Mouse (Mus musculus) forebrain, embryonic 13.5 days (tissue): ENCODE data around the gene Lonrf2. TPM values are rescaled to one million over a fixed set of nuclear protein-coding genes. Genes with fewer than 3 reads are reported as not detected.

Experiments
- ATAC-seq: fragments of 200-750 bp; cut with Nextera tagmentation; 2 replicates; pipeline ENCODE4 v1.8.0; 2017
- H3K27ac ChIP-seq: fragments of 300-500 bp; sonication (generic); 2 replicates; pipeline ENCODE4 v1.5.1; 2015; ENCODE audit warnings: inconsistent platforms, mild to moderate bottlenecking, moderate library complexity
- H3K27me3 ChIP-seq: fragments of 300-500 bp; sonication (generic); 2 replicates; pipeline ENCODE4 v1.6.1; 2015; ENCODE audit warnings: mild to moderate bottlenecking, inconsistent platforms
- H3K36me3 ChIP-seq: fragments of 300-500 bp; sonication (generic); 2 replicates; pipeline ENCODE4 v1.6.1; 2015; ENCODE audit warnings: mild to moderate bottlenecking, inconsistent platforms; ENCODE audit not compliant: poor library complexity, severe bottlenecking
- H3K4me1 ChIP-seq: fragments of 300-500 bp; sonication (generic); 2 replicates; pipeline ENCODE4 v1.6.1; 2015; ENCODE audit warnings: inconsistent platforms
- H3K4me2 ChIP-seq: fragments of 300-500 bp; sonication (generic); 2 replicates; pipeline ENCODE4 v1.6.1; 2015; ENCODE audit warnings: inconsistent platforms, mild to moderate bottlenecking, moderate library complexity
- H3K4me3 ChIP-seq: fragments of 300-500 bp; sonication (generic); 2 replicates; pipeline ENCODE4 v1.5.1; 2015; ENCODE audit warnings: mild to moderate bottlenecking, inconsistent platforms
- H3K9ac ChIP-seq: fragments of 300-500 bp; sonication (generic); 2 replicates; pipeline ENCODE4 v1.6.1; 2015; ENCODE audit warnings: mild to moderate bottlenecking, inconsistent platforms
- H3K9me3 ChIP-seq: fragments of 300-500 bp; sonication (generic); replicated peaks from 2 replicates; pipeline ENCODE4 v1.6.1; 2016; ENCODE audit warnings: inconsistent platforms
- WGBS: fragments of 180-500 bp; shearing (Covaris S2); methylation state at CpG from one replicate; pipeline ENCODE4 v1.1.7; 2015; 5-methylcytosine and 5-hydroxymethylcytosine counted together
- polyA plus RNA-seq: library from polyadenylated mRNA; unstranded; fragments of >200 nt; fragmentation: Nextera tagmentation; extraction: Ambion mirVana; gene quantifications from 2 replicates; pipeline ENCODE4 v1.2.1, GENCODE M21; 2015

Gene Lonrf2
- polyA plus RNA-seq, 1 experiment from 2014 or later, result 6.9 TPM

DNA sequence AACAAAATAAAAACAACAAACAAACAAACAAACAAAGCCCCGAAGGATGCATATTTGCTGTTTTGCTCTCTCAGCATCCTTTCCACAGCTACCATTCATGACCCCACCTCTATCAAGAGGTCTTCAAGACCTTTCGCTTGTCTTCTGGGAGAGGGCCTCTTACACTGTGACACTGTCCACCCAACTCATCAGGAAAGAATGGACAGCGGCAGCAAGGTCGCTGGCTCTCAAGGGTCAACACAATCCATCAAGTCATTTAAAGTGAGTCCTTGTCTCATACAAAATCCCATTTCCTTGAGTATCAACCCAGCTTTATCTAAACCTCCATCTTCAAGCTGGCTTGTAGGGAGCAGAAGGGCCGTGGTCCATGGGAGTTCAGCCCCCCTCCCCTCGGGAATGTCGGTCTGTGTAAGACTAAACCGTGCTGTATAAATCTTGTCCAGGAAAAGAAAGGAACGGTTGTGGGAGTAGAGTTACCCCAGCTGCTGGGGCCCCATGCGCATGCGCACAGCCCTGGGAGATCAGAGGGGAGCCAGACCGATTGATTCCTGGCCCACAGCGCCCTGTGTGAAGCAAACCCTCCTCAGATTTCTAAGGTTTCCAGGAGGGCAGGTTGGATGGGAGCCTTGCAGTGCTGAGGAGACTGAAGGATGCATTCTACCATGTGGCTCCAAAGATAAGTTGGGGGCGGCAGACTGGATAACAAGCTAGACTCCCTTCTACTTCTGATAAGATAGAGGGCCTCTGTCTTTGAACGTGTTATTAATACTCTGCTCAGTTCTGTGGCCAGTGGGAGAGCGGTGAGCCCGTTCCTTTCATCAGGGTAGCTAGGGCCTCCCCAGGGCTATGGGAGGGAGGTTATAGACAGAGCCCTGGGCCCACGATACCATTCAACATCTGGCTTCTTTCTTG lies 69.6 kb downstream of the Lonrf2 start:
- Histone ChIP-seq H3K27me3 (0 out of 2 replicates have a peak, but pooled peaks cover 9% of the 10 kb centered on the region), H3K9me3 (no peaks in the 10 kb centered on the region), H3K4me3 (no peak overlapping the region), H3K27ac (peak overlapping the region; percentile 37; the same call in 1 of the 2 replicates), H3K4me2 (peak overlapping the region; percentile 6; the same call in 1 of the 2 replicates), H3K36me3 (no peaks in the 10 kb centered on the region), H3K9ac (no peak overlapping the region), H3K4me1 (peaks cover 16% of the 10 kb centered on the region)
- peak; percentile 60 for ATAC-seq
- 28% methylated on average over 18 of the region's 18 CpGs for WGBS

DNA sequence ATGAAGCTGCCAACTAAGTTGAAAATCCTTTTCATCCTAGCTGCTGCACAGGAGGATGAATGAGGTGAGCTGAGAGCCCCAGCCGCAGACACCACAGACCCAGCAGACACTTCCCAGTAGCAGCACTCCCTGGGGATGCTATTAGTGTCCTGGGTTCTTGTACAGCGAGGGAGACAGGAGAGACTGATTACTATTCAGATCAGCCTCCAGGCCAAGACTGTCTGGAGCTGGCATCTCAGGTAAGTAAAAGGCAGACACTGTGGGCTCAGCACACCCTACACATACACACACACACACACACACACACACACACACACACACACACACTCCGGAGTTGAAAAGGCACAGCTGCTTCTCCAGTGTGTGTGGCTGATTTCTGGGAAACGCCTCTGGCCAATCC lies 70.3 kb downstream of the Lonrf2 start:
- 41% methylated on average over 4 of the region's 4 CpGs for WGBS
- no peak for ATAC-seq

DNA sequence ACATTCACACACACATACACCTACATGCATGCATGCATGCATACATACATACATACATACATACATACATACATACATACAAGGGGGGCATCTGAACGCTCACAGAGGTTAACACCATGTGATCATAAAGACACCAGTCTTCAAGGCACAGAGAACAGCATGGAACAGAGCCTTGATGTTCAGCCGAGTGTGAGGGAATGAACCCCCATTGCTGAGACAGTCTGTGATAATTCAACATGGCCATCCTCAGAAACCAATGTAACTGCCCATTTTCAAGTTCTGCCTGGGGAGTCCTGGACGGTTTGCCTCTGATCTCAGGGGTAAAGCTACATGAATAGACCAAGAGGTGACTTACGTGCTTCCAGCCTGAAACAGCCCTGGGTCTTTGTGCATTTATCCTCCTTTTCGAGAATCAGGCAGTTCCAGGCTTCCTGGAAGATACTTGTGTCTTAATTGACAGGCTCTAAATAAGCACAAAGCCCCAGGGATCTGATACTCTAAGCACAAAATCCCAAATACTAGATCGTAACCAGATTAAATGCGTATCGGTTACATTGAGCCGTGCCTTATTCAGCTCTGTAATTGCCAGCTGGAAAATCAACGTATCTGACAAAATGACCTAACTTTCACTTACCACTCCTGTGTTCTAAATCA lies 72.4 kb downstream of the Lonrf2 start:
- no peak for ATAC-seq

More for the DNA sequence above, 70.3 kb downstream of the Lonrf2 start:
- Histone ChIP-seq H3K4me2 (no peak overlapping the region), H3K27me3 (0 out of 2 replicates have a peak, but pooled peaks cover 9% of the 10 kb centered on the region), H3K4me3 (no peak overlapping the region), H3K36me3 (no peaks in the 10 kb centered on the region), H3K27ac (no peak overlapping the region), H3K9me3 (no peaks in the 10 kb centered on the region), H3K4me1 (peaks cover 16% of the 10 kb centered on the region), H3K9ac (no peak overlapping the region)

DNA sequence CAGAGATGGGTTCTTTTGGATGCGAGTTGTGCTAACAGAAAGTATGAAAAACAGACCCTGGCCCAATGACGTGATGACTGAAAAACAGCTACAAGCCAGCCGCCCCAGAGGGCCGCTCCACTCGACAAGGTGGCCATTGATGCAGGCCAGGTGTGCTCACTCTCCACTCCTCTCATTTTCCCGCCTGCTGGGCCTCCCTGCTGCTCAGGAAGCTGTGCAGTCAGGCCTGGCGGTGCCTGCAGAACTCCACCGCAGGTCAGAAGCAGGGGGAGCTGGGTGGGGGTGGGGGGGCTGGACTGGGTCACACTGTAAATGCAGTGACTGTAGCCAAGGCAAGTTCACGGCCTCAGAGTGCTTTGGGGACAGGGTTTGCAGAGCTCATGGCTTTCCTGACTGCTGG lies 76.1 kb downstream of the Lonrf2 start:
- Histone ChIP-seq H3K36me3 (no peaks in the 10 kb centered on the region), H3K9ac (no peak overlapping the region), H3K27me3 (no peaks in the 10 kb centered on the region), H3K4me1 (peaks cover 8% of the 10 kb centered on the region; the same call in 1 of the 2 replicates), H3K4me2 (no peak overlapping the region), H3K27ac (no peak overlapping the region), H3K4me3 (no peak overlapping the region), H3K9me3 (no peaks in the 10 kb centered on the region)
- 58% methylated on average over 9 of the region's 9 CpGs for WGBS
- ATAC-seq, result no peak

More for the DNA sequence above, 72.4 kb downstream of the Lonrf2 start:
- Histone ChIP-seq H3K9ac (no peak overlapping the region), H3K27me3 (0 out of 2 replicates have a peak, but pooled peaks cover 8% of the 10 kb centered on the region), H3K4me1 (peaks cover 16% of the 10 kb centered on the region), H3K9me3 (no peaks in the 10 kb centered on the region), H3K27ac (no peak overlapping the region), H3K4me2 (no peak overlapping the region), H3K36me3 (no peaks in the 10 kb centered on the region), H3K4me3 (no peak overlapping the region)
- WGBS, result 52% methylated on average over 10 of the region's 10 CpGs

DNA sequence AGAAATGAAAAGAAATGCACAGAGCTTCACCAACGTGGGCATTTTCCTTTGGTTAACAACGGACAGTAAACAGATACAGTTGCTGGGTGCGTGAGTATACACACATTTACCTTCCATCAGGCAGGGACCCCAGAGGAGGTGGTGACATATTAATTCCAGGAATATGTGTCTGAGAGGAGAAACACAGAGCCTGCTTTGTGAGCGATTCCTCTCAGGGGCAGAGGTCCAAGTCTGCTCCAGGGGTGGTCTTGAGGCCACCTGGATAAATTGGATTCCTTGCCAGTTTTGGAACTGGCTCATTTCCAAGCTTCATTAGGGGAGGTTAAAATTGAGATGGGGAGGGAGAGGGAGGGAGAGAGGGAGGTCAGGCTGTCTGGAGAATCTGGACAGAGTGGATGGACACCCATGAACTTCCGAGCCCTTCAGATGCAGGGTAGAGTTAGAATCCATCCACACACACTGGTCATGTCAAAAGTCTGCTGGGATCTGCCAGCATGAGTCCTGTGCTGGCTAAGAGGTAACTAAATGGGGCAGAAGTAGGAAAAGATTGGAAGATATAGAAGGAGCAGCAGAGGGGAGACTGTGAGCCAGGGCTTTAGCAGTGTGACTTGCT lies 78.6 kb downstream of the Lonrf2 start:
- no peaks in the 10 kb centered on the region for H3K36me3 ChIP-seq
- H3K9ac ChIP-seq, result no peak overlapping the region
- no peak overlapping the region for H3K27ac ChIP-seq
- H3K27me3 ChIP-seq, result no peaks in the 10 kb centered on the region
- H3K4me1 ChIP-seq, result peaks cover 12% of the 10 kb centered on the region; the same call in 1 of the 2 replicates
- H3K4me3 ChIP-seq, result no peak overlapping the region
- peak; percentile 59; the same call in 1 of the 2 replicates for ATAC-seq
- WGBS, result 60% methylated on average over 5 of the region's 5 CpGs
- no peaks in the 10 kb centered on the region for H3K9me3 ChIP-seq
- no peak overlapping the region for H3K4me2 ChIP-seq

DNA sequence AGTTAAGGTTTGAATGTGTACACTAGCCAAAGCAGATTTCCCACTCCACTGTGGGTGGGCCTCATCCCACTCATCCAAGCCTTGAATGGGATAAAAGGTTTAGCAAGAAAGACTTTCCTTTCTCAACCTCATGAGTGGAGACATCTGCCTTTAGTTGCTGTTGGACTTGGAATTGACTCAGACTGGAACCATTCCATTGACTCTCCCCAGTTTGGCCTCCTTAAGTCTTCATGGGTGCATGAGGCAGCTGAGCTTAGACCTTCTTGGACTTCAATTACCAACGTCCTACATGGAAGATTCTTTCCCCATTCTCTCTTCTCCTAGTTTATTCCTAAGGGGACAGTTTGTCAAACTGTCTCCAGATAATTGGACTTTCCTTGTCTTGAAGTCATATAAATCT lies 92.6 kb downstream of the Lonrf2 start:
- Histone ChIP-seq H3K4me2 (no peak overlapping the region), H3K36me3 (no peaks in the 10 kb centered on the region), H3K9ac (no peak overlapping the region), H3K4me1 (no peaks in the 10 kb centered on the region), H3K4me3 (no peak overlapping the region), H3K27me3 (no peaks in the 10 kb centered on the region), H3K9me3 (no peaks in the 10 kb centered on the region), H3K27ac (no peak overlapping the region)
- 70% methylated on average over 1 of the region's 1 CpGs for WGBS
- no peak for ATAC-seq

Other genes starting within 250 kb of the Lonrf2 start
- 9.3 and 10.6 TPM in 2 replicates for gene Aff3, start 171.8 kb downstream of the Lonrf2 start, polyA plus RNA-seq
- 30.5 and 33.8 TPM in 2 replicates for gene Chst10, start 61.5 kb upstream of the Lonrf2 start, polyA plus RNA-seq
- not detected in 2 replicates for gene Nms, start 102.4 kb upstream of the Lonrf2 start, polyA plus RNA-seq
- 173 and 192 TPM in 2 replicates for gene Pdcl3, start 148.9 kb upstream of the Lonrf2 start, polyA plus RNA-seq